Mouse (Mus musculus) right cerebral cortex, postnatal 36 days (tissue): ENCODE measurements at regions not wholly inside any gene's neighbourhood (a gene's known extent, or its start where the extent isn't known, plus 50 kb on each side); places are given as distances from the start of the nearest gene placed in this dataset.

Experiments
- DNase-seq, 2 experiments: peaks; one replicate each; pipeline ENCODE4 v3.0.0; 2022; ENCODE audit warnings: low spot score in 2 of 2, mixed read lengths in 1 of 2

- no peak for DNase-seq
These were observed 600.6 kb upstream of the Nox3 start for GRCm38 (mm10) chr17:4296521-4297155.

- no peak for DNase-seq
These were observed 601.1 kb upstream of the Nox3 start for GRCm38 (mm10) chr17:4297156-4297535.

- DNase-seq = no peak
These were observed 605.2 kb upstream of the Nox3 start for GRCm38 (mm10) chr17:4301142-4301853.

- no peak for DNase-seq
These were observed 615.8 kb upstream of the Nox3 start for GRCm38 (mm10) chr17:4311785-4312379.

- no peak for DNase-seq
These were observed 623.1 kb upstream of the Nox3 start for GRCm38 (mm10) chr17:4319141-4319540.

- no peak for DNase-seq
These were observed 632.7 kb upstream of the Nox3 start for GRCm38 (mm10) chr17:4328810-4329209.

GRCm38 (mm10) chr17:4331650-4332049 lies 635.6 kb upstream of the Nox3 start:
- no peak for DNase-seq

- no peak for DNase-seq
These were observed 637.0 kb upstream of the Nox3 start for GRCm38 (mm10) chr17:4333091-4333490.

- no peak for DNase-seq
These were observed 641.1 kb upstream of the Arid1b start for GRCm38 (mm10) chr17:4353018-4353417.

- no peak for DNase-seq
These were observed 638.5 kb upstream of the Arid1b start for GRCm38 (mm10) chr17:4355506-4356218.

- DNase-seq = no peak
These were observed 633.5 kb upstream of the Arid1b start for GRCm38 (mm10) chr17:4360413-4361320.

GRCm38 (mm10) chr17:4365811-4366210 lies 628.3 kb upstream of the Arid1b start:
- DNase-seq = no peak

- no peak for DNase-seq
These were observed 613.7 kb upstream of the Arid1b start for GRCm38 (mm10) chr17:4380449-4380848.

GRCm38 (mm10) chr17:4380873-4381272 lies 613.3 kb upstream of the Arid1b start:
- DNase-seq = no peak

GRCm38 (mm10) chr17:4381896-4382685 lies 612.0 kb upstream of the Arid1b start:
- DNase-seq = peak in 1 of 2 experiments; percentile 25

- peak in 1 of 2 experiments; percentile 17 for DNase-seq
These were observed 611.4 kb upstream of the Arid1b start for GRCm38 (mm10) chr17:4382716-4383115.

- DNase-seq = no peak
These were observed 606.5 kb upstream of the Arid1b start for GRCm38 (mm10) chr17:4387616-4388015.

- DNase-seq = no peak
These were observed 604.1 kb upstream of the Arid1b start for GRCm38 (mm10) chr17:4390012-4390411.

- no peak for DNase-seq
These were observed 603.6 kb upstream of the Arid1b start for GRCm38 (mm10) chr17:4390577-4390976.

- DNase-seq = no peak
These were observed 602.9 kb upstream of the Arid1b start for GRCm38 (mm10) chr17:4391210-4391609.

GRCm38 (mm10) chr17:4396119-4396518 lies 598.0 kb upstream of the Arid1b start:
- DNase-seq = no peak
